Mouse (Mus musculus): ENCODE data around the gene Grrp1. TPM values are rescaled to one million over a fixed set of nuclear protein-coding genes. Genes with fewer than 3 reads are reported as not detected.

The Grrp1 gene
- polyA plus RNA-seq, 1 experiment = not detected

- WGBS = 4% methylated on average over 18 of the region's 18 CpGs
- no peak for TF ChIP-seq CTCF (IDR thresholded peaks at IDR 0.05; ENCODE audit: insufficient read depth, low read depth, low read length)
- TF ChIP-seq POLR2A (IDR thresholded peaks at IDR 0.05; ENCODE audit: insufficient read depth, low read depth, low read length) = no peak
- H3K4me1 ChIP-seq (ENCODE audit: control insufficient read depth, insufficient read depth, low read length) = peaks cover 9% of the 10 kb centered on the region; the same call in 1 of the 2 replicates
- no peak within 1 kb of the TSS for H3K27ac ChIP-seq (ENCODE audit: insufficient read depth, low read depth, low read length)
- no peak within 1 kb of the TSS for H3K4me3 ChIP-seq (ENCODE audit: insufficient read depth, low read depth, low read length)
These were observed 15.6 kb downstream of the Grrp1 start, which contains the start of gene Cnksr1 for GRCm38 (mm10) chr4:134238279-134238651. TSS of gene Cnksr1 (minus strand) at chr4:134238399.

GRCm38 (mm10) chr4:134237582-134238278 is 16.2 kb downstream of the Grrp1 start:
- TF ChIP-seq CTCF (IDR thresholded peaks at IDR 0.05; ENCODE audit: insufficient read depth, low read depth, low read length) (no peak), POLR2A (IDR thresholded peaks at IDR 0.05; ENCODE audit: insufficient read depth, low read depth, low read length) (no peak)
- WGBS = 49% methylated on average over 19 of the region's 19 CpGs
- H3K27ac ChIP-seq (ENCODE audit: insufficient read depth, low read depth, low read length) = no peak overlapping the region
- no peak overlapping the region for H3K4me3 ChIP-seq (ENCODE audit: insufficient read depth, low read depth, low read length)
- H3K4me1 ChIP-seq (ENCODE audit: control insufficient read depth, insufficient read depth, low read length) = peaks cover 9% of the 10 kb centered on the region; the same call in 1 of the 2 replicates

DNA sequence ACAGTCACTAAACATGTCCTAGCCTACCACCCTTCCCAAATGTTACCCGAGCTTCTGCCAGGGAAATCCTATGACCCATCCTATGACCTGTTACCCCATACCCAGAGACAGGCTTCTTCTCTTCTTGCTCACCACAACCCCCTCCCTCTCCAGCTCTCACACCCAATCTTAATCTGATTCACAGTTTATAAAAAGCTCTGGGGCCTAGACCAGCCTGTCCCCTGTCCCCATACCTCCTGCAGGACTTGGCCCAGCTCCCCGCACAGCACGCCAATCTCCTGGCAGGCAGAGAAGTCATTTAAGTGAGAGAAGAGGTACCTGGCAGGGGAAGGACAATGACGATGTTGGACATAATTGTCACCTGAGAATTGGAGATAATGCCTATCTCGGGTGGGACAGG is 19.0 kb downstream of the Grrp1 start:
- TF ChIP-seq POLR2A (IDR thresholded peaks at IDR 0.05; ENCODE audit: insufficient read depth, low read depth, low read length) = no peak
- TF ChIP-seq CTCF (IDR thresholded peaks at IDR 0.05; ENCODE audit: insufficient read depth, low read depth, low read length) = no peak
- H3K27ac ChIP-seq (ENCODE audit: insufficient read depth, low read depth, low read length) = no peak overlapping the region
- 88% methylated on average over 5 of the region's 5 CpGs for WGBS
- H3K4me3 ChIP-seq (ENCODE audit: insufficient read depth, low read depth, low read length) = no peak overlapping the region
- H3K4me1 ChIP-seq (ENCODE audit: control insufficient read depth, insufficient read depth, low read length) = peaks cover 9% of the 10 kb centered on the region; the same call in 1 of the 2 replicates

DNA sequence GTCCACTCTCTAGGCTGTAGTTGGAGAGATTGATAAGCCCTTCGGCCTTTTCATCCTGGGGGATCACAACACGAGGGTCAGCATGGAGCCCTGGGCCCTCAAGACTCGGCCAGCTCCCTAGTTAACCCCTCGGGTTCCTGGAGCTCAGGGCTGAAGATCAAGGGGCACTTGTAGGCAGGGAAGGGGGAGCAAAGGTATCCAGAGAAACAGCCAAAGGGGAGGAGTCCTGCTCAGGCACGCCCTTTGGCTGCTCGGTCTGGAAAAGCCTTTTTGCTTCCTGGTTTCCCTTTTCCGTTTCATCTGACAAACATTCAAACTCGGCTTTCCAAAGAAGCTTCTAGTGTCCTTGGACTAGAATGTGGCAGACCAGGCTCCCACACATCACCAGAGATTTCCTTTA is 23.5 kb downstream of the Grrp1 start:
- H3K27ac ChIP-seq (ENCODE audit: insufficient read depth, low read depth, low read length) = no peak overlapping the region
- no peaks in the 10 kb centered on the region for H3K4me1 ChIP-seq (ENCODE audit: control insufficient read depth, insufficient read depth, low read length)
- 59% methylated on average over 8 of the region's 8 CpGs for WGBS
- H3K4me3 ChIP-seq (ENCODE audit: insufficient read depth, low read depth, low read length) = no peak overlapping the region
- TF ChIP-seq CTCF (IDR thresholded peaks at IDR 0.05; ENCODE audit: insufficient read depth, low read depth, low read length) = no peak
- TF ChIP-seq POLR2A (IDR thresholded peaks at IDR 0.05; ENCODE audit: insufficient read depth, low read depth, low read length) = no peak

- Histone ChIP-seq H3K4me3 (ENCODE audit: insufficient read depth, low read depth, low read length) (no peak within 1 kb of the TSS), H3K4me1 (ENCODE audit: control insufficient read depth, insufficient read depth, low read length) (no peaks in the 10 kb centered on the region), H3K27ac (ENCODE audit: insufficient read depth, low read depth, low read length) (no peak within 1 kb of the TSS)
- TF ChIP-seq CTCF (IDR thresholded peaks at IDR 0.05; ENCODE audit: insufficient read depth, low read depth, low read length) (no peak), POLR2A (IDR thresholded peaks at IDR 0.05; ENCODE audit: insufficient read depth, low read depth, low read length) (no peak)
- WGBS = 79% methylated on average over 8 of the region's 8 CpGs
These were observed 26.7 kb downstream of the Grrp1 start, which contains the start of gene Catsper4 for GRCm38 (mm10) chr4:134227194-134227593. TSS of gene Catsper4 (minus strand) at chr4:134227383.

DNA sequence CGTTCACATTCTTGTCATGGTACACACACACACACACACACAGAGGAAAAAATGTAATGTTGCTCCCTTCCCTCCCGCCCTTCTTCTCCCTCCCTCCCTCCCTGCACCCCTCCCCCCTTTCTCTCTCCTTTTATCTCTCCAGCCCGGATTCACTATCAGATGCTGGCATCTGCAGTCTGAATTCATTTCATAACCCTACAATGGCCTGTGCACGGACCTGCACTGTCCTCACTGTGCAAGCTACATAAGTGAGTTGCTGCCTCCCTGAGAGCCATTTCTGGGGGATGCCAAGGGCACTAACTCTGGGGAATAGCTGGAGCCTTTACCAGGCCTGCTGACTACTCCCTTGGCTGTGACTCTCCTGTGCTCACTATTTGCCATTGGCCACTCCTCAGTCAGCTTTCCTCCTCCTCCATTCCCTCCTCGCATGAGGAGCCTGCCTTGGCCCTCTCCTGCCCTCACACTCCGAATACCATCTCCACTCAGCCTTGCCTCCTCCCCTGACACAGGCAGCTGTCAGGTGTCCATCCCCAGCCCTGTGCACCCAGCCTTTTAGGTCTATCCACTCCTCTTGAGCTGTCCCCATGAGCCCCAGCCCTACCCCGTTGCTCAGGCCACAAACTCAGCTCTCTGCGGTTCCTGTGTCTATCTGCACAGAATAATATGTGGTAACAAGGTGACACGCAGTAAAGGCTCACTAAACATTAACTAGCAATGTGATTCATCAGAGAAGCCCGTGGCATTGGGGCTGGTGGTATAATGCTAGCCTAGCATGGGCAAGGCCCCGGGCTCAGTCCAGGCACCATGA is 30.9 kb downstream of the Grrp1 start:
- no peak overlapping the region for H3K27ac ChIP-seq (ENCODE audit: insufficient read depth, low read depth, low read length)
- no peak overlapping the region for H3K4me3 ChIP-seq (ENCODE audit: insufficient read depth, low read depth, low read length)
- 77% methylated on average over 11 of the region's 11 CpGs for WGBS
- TF ChIP-seq POLR2A (IDR thresholded peaks at IDR 0.05; ENCODE audit: insufficient read depth, low read depth, low read length) = no peak
- no peak for TF ChIP-seq CTCF (IDR thresholded peaks at IDR 0.05; ENCODE audit: insufficient read depth, low read depth, low read length)
- no peaks in the 10 kb centered on the region for H3K4me1 ChIP-seq (ENCODE audit: control insufficient read depth, insufficient read depth, low read length)

GRCm38 (mm10) chr4:134206488-134207053 is 47.3 kb downstream of the Grrp1 start:
- Histone ChIP-seq H3K4me3 (ENCODE audit: insufficient read depth, low read depth, low read length) (no peak overlapping the region), H3K27ac (ENCODE audit: insufficient read depth, low read depth, low read length) (no peak overlapping the region), H3K4me1 (ENCODE audit: control insufficient read depth, insufficient read depth, low read length) (no peaks in the 10 kb centered on the region)
- no peak for TF ChIP-seq CTCF (IDR thresholded peaks at IDR 0.05; ENCODE audit: insufficient read depth, low read depth, low read length)
- TF ChIP-seq POLR2A (IDR thresholded peaks at IDR 0.05; ENCODE audit: insufficient read depth, low read depth, low read length) = no peak
- 69% methylated on average over 6 of the region's 6 CpGs for WGBS

DNA sequence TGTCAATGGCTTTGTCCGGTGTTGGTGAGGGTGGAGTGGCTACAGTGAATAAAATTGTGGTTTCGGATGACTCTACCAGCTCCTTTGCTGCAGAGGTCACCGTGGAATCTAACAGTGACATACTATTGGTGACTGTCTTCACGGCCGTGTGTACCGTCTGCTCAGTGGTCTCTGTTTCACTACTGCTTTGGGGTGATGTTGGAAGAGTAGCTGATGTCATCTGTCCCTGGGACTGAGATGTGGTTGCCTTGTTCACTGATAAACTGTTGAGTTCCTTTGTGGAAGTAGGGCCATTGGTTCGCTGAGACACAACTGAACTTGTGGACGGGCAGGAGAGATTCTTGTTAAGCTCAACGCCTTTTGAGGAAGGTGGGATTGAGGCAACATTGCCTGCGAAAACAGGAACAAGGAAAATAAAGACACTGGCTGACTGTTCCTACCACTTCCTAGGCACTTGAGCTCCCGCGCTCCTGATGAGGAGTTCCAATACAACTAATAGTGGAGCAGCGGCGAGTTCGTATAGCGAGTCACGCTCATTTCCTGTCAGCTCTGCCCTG is 50.5 kb downstream of the Grrp1 start:
- WGBS = 93% methylated on average over 17 of the region's 17 CpGs
- no peak overlapping the region for H3K4me3 ChIP-seq (ENCODE audit: insufficient read depth, low read depth, low read length)
- TF ChIP-seq POLR2A (IDR thresholded peaks at IDR 0.05; ENCODE audit: insufficient read depth, low read depth, low read length) = no peak
- no peak for TF ChIP-seq CTCF (IDR thresholded peaks at IDR 0.05; ENCODE audit: insufficient read depth, low read depth, low read length)
- no peak overlapping the region for H3K27ac ChIP-seq (ENCODE audit: insufficient read depth, low read depth, low read length)
- H3K4me1 ChIP-seq (ENCODE audit: control insufficient read depth, insufficient read depth, low read length) = no peaks in the 10 kb centered on the region
